Mouse (Mus musculus) testis, adult 2 months (tissue): ENCODE measurements around the gene Dhrs13. TPM values are rescaled to one million over a fixed set of nuclear protein-coding genes. Genes with fewer than 3 reads are reported as not detected.

Experiments
- H3K27ac ChIP-seq: fragments of 200-500 bp; 2 replicates; pipeline ENCODE4 v1.5.1; 2012; ENCODE audit warnings: low read depth, low read length; ENCODE audit not compliant: control insufficient read depth, insufficient read depth
- H3K27me3 ChIP-seq: fragments of 200-500 bp; 2 replicates; pipeline ENCODE4 v1.6.1; 2012; ENCODE audit warnings: mild to moderate bottlenecking, low read length, moderate library complexity; ENCODE audit not compliant: control insufficient read depth, insufficient read depth
- H3K36me3 ChIP-seq: fragments of 200-500 bp; 2 replicates; pipeline ENCODE4 v1.6.1; 2012; ENCODE audit warnings: mild to moderate bottlenecking, low read length; ENCODE audit not compliant: control insufficient read depth, insufficient read depth
- H3K4me1 ChIP-seq: fragments of 200-500 bp; 2 replicates; pipeline ENCODE4 v1.6.1; 2012; ENCODE audit warnings: low read length; ENCODE audit not compliant: control insufficient read depth, insufficient read depth
- H3K4me3 ChIP-seq: fragments of 200-500 bp; 2 replicates; pipeline ENCODE4 v1.5.1; 2012; ENCODE audit warnings: low read depth, mild to moderate bottlenecking, low read length, moderate library complexity, mixed read lengths; ENCODE audit not compliant: control insufficient read depth
- CTCF ChIP-seq: fragments of 200-500 bp; IDR thresholded peaks from 2 replicates; pipeline ENCODE4 v1.5.1; 2012; ENCODE audit warnings: low read depth, mild to moderate bottlenecking, inconsistent platforms, low read length, moderate library complexity; ENCODE audit not compliant: control insufficient read depth, insufficient read depth, insufficient replicate concordance
- POLR2A ChIP-seq: fragments of 200-500 bp; IDR thresholded peaks from 2 replicates; pipeline ENCODE4 v1.6.1; 2012; ENCODE audit warnings: low read depth, mild to moderate bottlenecking, inconsistent platforms, low read length, moderate library complexity; ENCODE audit not compliant: control insufficient read depth
- polyA plus RNA-seq: library from polyadenylated mRNA; depleted of rRNA; stranded (reverse); fragments of >200 nt; gene quantifications from 2 replicates; pipeline ENCODE4 v1.2.3, GENCODE M21; 2012

Dhrs13 gene
- polyA plus RNA-seq, 1 experiment: 4.9 TPM

DNA sequence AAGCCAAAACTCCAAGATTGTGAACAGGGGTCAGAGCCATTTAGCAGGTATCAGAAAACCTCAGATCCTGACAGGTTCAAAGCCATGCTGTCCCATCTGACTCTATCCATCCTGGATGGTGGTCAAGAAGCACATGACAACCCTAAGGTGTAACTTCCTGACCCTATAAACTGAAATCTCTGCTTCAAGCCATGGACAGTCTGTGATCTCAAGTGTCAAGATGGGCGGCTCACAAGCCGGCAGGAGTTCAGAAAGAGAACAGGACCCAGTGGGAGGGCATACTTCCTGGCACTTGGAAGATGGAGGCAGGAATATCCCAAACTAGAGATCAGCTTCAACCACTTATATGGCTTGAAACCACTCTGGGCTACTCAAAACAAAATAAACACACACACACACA is 34.6 kb downstream of the Dhrs13 start:
- H3K36me3 ChIP-seq: no peaks in the 10 kb centered on the region
- no peak overlapping the region for H3K4me3 ChIP-seq
- H3K4me1 ChIP-seq: no peaks in the 10 kb centered on the region
- H3K27me3 ChIP-seq: no peaks in the 10 kb centered on the region
- no peak overlapping the region for H3K27ac ChIP-seq
- TF ChIP-seq CTCF: no peak
- TF ChIP-seq POLR2A: no peak

DNA sequence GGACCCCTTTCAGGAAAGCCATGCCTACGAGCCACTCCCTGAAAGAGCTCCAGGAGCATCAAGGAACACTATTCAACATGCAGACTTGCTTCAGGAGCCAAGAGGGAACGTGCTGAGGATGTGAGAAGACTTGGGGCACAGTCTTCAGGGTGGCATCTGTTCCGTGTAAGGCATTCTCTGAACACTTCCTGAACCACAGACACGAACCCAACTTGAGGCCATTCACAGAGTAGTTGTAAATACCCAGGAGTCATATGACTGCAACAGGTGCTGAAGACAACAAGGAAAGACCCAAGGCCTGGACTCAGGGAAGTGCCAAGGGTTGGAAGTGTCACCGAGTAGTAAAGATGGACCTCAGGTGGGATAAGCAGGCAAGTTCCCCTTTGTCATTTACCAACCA is 35.5 kb downstream of the Dhrs13 start:
- Histone ChIP-seq H3K27me3 (no peaks in the 10 kb centered on the region), H3K4me3 (no peak overlapping the region), H3K36me3 (no peaks in the 10 kb centered on the region), H3K4me1 (no peaks in the 10 kb centered on the region), H3K27ac (no peak overlapping the region)
- TF ChIP-seq CTCF: no peak
- no peak for TF ChIP-seq POLR2A

DNA sequence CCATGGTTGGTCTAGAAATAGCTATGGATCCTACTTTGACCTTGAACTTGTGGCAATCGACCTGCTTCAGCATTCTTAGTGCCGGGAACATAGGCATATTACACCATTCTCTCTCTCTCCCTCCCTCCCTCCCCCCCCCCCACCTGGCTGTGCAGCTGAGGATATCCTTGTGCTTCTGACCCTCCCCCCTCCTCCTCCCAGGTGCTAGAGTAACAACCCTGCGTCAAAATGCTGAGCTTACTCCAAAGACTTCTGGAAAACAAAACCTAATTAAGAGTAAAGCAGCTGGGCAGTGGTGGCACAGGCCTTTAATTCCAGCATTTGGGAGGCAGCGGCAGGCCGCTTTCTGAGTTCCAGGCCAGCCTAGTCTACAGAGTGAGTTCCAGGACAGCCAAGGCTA is 37.0 kb downstream of the Dhrs13 start:
- no peaks in the 10 kb centered on the region; the same call in none of the 2 replicates for H3K36me3 ChIP-seq
- H3K27ac ChIP-seq: no peak overlapping the region
- no peak for TF ChIP-seq POLR2A
- TF ChIP-seq CTCF: no peak

DNA sequence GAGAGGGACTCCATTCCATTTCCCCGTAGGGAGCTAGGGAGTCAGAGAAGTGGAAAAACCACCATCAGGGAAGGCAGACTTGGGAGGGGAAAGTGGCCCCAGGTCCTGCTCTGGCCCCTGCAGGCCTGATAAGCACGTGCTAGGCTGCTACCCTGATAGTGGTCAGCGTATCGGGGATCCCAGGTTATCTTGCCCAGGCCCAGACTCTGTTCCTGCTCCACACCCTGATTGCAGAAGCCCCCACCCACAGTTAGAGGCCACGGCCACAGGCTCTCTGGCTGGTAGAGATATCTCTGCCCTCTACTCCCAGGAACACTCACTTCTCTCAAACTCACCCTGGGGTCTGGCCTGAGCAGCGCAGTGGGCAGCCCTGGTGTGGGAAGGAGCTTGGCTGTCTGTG is 37.6 kb downstream of the Dhrs13 start:
- Histone ChIP-seq H3K36me3 (peaks cover 2% of the 10 kb centered on the region), H3K4me3 (no peak overlapping the region), H3K4me1 (no peaks in the 10 kb centered on the region), H3K27ac (no peak overlapping the region), H3K27me3 (no peaks in the 10 kb centered on the region)
- TF ChIP-seq POLR2A: no peak
- no peak for TF ChIP-seq CTCF

More for the DNA sequence above, 37.0 kb downstream of the Dhrs13 start:
- no peaks in the 10 kb centered on the region for H3K4me1 ChIP-seq
- no peaks in the 10 kb centered on the region for H3K27me3 ChIP-seq
- no peak overlapping the region for H3K4me3 ChIP-seq

DNA sequence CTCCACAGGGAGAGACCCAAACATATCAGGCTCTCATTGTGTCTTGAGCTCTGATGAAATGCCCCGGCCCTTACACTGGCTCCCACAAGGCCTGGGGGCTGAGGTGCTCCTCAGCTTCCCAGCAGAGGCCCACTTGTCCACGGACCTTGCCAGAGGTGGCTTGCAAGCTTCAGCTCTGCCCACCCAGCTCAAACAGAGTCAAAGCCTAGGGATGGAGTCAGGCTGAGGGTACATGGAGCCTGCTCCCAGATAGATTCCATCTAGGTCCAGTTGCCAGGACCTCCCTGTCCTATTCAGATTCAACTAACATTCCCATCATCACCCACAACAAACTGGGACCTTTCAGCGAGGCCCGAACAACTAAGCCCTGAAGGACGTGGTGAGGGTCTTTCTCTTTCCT is 39.9 kb downstream of the Dhrs13 start:
- Histone ChIP-seq H3K27me3 (no peaks in the 10 kb centered on the region), H3K4me3 (no peak overlapping the region), H3K36me3 (peaks cover 2% of the 10 kb centered on the region), H3K27ac (no peak overlapping the region), H3K4me1 (no peaks in the 10 kb centered on the region)
- TF ChIP-seq CTCF: no peak
- TF ChIP-seq POLR2A: no peak

DNA sequence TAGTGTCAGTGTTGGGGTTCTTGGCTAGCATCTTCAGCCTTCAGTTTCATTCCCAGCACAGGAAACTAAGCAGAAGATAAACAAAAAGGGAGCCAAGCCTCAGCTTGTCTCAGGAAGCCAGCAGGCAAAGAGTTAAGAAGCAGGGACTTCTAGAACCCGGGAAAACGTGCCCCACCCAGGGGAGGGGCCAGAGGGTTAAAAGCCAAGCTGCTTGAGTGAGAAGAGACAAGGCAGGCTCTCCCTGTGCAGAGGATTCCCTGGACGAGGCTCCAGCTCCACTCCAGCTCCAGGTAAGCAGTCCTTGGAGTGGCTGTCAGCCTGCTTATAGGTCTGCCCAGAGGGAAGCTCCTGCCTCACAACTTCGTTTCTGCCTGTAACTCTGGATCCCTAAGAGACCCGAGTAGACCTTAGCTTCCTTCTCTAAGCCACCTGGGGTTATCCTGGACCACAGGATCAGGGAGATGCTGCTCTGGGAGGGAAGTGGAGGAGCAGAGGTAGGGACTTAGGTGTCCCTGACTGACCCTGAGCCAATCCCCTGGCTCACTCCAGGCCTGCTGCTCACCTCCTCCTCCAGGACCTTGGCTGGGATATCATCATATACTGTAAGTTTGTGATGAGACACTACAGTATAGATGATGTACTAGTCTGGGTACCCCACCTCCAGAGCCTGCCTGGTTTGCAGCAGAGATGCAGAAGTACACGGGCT is 40.5 kb downstream of the Dhrs13 start:
- H3K4me3 ChIP-seq: no peak overlapping the region
- H3K36me3 ChIP-seq: peaks cover 2% of the 10 kb centered on the region
- H3K27me3 ChIP-seq: no peaks in the 10 kb centered on the region

DNA sequence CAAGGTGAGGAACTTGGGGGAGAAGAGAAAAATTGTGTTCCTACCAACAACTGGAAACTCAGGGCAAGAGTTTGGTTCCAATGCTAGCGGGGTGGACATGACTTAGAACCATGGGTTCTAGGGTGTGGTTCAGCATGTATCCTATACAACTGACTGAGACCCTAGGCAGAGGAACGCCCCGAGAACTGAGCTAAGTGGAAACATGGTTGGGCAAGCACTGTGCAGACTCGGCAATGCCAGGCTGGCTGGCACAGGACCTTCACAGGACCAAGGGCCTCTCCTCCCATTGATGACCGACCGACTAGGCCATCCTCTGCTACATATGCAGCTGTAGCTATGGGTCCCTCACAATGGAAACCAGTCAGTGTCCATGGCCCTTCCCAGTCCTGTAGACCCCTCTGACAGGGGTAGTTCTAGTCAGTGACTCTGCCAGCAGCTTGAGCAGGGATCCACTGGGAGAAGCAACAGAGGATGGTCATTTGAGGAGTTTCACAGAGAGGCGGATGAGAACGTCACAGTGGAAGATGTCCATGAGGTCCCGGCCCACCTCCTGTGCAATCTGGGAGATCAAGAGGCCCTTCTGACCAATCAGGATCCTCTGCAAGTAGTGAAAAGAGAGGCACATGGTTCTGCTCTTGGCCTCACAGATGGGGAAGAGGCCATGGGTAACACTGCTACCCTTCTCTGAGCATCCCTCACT is 41.6 kb downstream of the Dhrs13 start:
- Histone ChIP-seq H3K27ac (no peak overlapping the region), H3K27me3 (no peaks in the 10 kb centered on the region), H3K36me3 (peaks cover 3% of the 10 kb centered on the region), H3K4me1 (no peaks in the 10 kb centered on the region), H3K4me3 (no peak overlapping the region)
- TF ChIP-seq CTCF: no peak
- TF ChIP-seq POLR2A: no peak

More for the DNA sequence above, 40.5 kb downstream of the Dhrs13 start:
- H3K4me1 ChIP-seq: no peaks in the 10 kb centered on the region
- H3K27ac ChIP-seq: no peak overlapping the region
- TF ChIP-seq POLR2A: no peak
- TF ChIP-seq CTCF: no peak
